Mouse (Mus musculus): Measurements from ENCODE around the gene Got2. TPM values are rescaled to one million over a fixed set of nuclear protein-coding genes. Genes with fewer than 3 reads are reported as not detected.
"Not testable (repeated sequence)": the region's sequence is repeated elsewhere in the genome, so short reads cannot be mapped to it uniquely, and the experiment has no call there.

Got2 gene
- polyA plus RNA-seq, 1 experiment: 285 TPM

- H3K27me3 ChIP-seq (ENCODE audit: control insufficient read depth, insufficient read depth, low read length): no peaks in the 10 kb centered on the region
- no peaks in the 10 kb centered on the region; the same call in 1 of the 2 replicates for H3K4me1 ChIP-seq (ENCODE audit: control insufficient read depth, insufficient read depth, low read length)
- no peak overlapping the region for H3K4me3 ChIP-seq (replicated peaks; ENCODE audit: insufficient read depth, low read depth, low read length)
- TF ChIP-seq POLR2A (IDR thresholded peaks at IDR 0.05; ENCODE audit: borderline replicate concordance, insufficient read depth, low read length) (no peak), CTCF (IDR thresholded peaks at IDR 0.05; ENCODE audit: borderline replicate concordance, insufficient read depth, low read depth, low read length) (no peak)
- 55% methylated on average over 12 of the region's 12 CpGs for WGBS
- H3K27ac ChIP-seq (ENCODE audit: insufficient read depth, low read length): no peak overlapping the region
- DNase-seq: no peak
These were observed 3.9 kb downstream of the Got2 start for GRCm38 (mm10) chr8:95884491-95884890.

GRCm38 (mm10) chr8:95882191-95882590 is 6.2 kb downstream of the Got2 start:
- DNase-seq: no peak
- Histone ChIP-seq H3K4me3 (replicated peaks; ENCODE audit: insufficient read depth, low read depth, low read length) (no peak overlapping the region), H3K27ac (ENCODE audit: insufficient read depth, low read length) (no peak overlapping the region), H3K4me1 (ENCODE audit: control insufficient read depth, insufficient read depth, low read length) (peaks cover 5% of the 10 kb centered on the region), H3K27me3 (ENCODE audit: control insufficient read depth, insufficient read depth, low read length) (no peaks in the 10 kb centered on the region)
- WGBS: 84% methylated on average over 9 of the region's 9 CpGs
- TF ChIP-seq CTCF (IDR thresholded peaks at IDR 0.05; ENCODE audit: borderline replicate concordance, insufficient read depth, low read depth, low read length) (no peak), POLR2A (IDR thresholded peaks at IDR 0.05; ENCODE audit: borderline replicate concordance, insufficient read depth, low read length) (no peak)

DNA sequence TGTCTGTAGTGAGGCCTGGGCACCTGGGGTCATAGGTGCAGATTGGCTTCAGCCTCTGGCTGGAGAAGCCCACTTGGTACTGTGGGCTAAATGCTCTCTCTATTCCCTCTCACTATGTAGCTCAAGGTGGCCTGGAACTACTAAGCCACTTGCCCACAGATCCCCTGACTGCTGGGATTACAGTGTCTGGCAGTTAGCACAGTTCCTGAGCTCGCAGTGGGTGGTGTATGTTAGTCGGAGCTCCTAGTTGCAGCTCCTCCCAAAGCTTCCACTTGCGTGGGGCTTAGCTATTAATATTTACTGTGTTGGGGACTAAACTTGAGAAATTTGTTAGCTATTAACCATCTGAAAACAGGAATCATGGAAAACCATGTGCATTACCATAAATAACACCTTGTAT is 6.8 kb downstream of the Got2 start:
- DNase-seq: no peak
- H3K4me3 ChIP-seq (replicated peaks; ENCODE audit: insufficient read depth, low read depth, low read length): no peak overlapping the region
- TF ChIP-seq CTCF (IDR thresholded peaks at IDR 0.05; ENCODE audit: borderline replicate concordance, insufficient read depth, low read depth, low read length) (no peak), POLR2A (IDR thresholded peaks at IDR 0.05; ENCODE audit: borderline replicate concordance, insufficient read depth, low read length) (no peak)
- peaks cover 5% of the 10 kb centered on the region for H3K4me1 ChIP-seq (ENCODE audit: control insufficient read depth, insufficient read depth, low read length)
- no peak overlapping the region for H3K27ac ChIP-seq (ENCODE audit: insufficient read depth, low read length)
- WGBS: 83% methylated on average over 3 of the region's 3 CpGs
- no peaks in the 10 kb centered on the region for H3K27me3 ChIP-seq (ENCODE audit: control insufficient read depth, insufficient read depth, low read length)

- no peaks in the 10 kb centered on the region for H3K27me3 ChIP-seq (ENCODE audit: control insufficient read depth, insufficient read depth, low read length)
- no peak overlapping the region for H3K27ac ChIP-seq (ENCODE audit: insufficient read depth, low read length)
- peaks cover 5% of the 10 kb centered on the region; the same call in 1 of the 2 replicates for H3K4me1 ChIP-seq (ENCODE audit: control insufficient read depth, insufficient read depth, low read length)
- H3K4me3 ChIP-seq (replicated peaks; ENCODE audit: insufficient read depth, low read depth, low read length): no peak overlapping the region
- WGBS: 84% methylated on average over 4 of the region's 4 CpGs
- DNase-seq: no peak
- no peak for TF ChIP-seq CTCF (IDR thresholded peaks at IDR 0.05; ENCODE audit: borderline replicate concordance, insufficient read depth, low read depth, low read length)
- TF ChIP-seq POLR2A (IDR thresholded peaks at IDR 0.05; ENCODE audit: borderline replicate concordance, insufficient read depth, low read length): no peak
These were observed 8.5 kb downstream of the Got2 start for GRCm38 (mm10) chr8:95879823-95880222.

DNA sequence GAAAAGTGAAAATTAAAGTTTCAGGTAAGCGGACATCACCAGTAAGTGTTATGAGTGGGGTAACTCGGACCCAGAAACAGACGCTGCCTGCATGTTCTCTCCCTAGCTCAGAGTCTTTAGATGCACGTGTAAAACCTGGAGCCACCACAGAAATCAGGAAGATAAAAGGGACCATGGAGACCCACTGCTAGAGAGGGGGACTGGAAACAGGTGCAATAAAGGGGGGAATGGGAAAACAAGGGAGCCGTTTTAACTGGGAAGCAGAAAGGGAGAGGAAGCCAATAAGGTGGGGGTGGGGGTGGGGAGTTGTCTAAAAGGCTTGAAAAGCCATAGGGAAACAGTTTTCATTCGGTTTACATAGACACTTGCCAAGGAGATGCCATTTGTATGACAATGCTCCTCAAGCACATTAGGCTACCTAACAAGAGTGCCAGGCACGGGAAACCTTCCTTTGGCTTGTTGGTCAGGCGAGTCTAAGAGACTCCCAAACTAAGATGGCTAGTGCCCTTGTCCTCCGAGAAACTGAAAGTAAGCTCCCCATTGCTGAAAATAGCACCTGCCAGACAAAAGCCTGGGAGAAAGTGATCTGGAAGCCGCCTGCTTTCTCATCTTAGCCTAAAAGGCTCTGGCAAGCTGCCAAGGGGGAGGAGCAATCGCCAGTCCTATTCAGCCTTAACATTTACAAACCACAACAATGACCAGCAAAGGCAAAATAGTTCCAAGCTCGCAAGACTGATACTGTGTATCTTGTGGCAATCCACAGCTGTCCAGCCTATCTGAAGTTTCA is 10.0 kb downstream of the Got2 start:
- Histone ChIP-seq H3K27me3 (ENCODE audit: control insufficient read depth, insufficient read depth, low read length) (no peaks in the 10 kb centered on the region), H3K4me1 (ENCODE audit: control insufficient read depth, insufficient read depth, low read length) (peaks cover 5% of the 10 kb centered on the region; the same call in 1 of the 2 replicates), H3K27ac (ENCODE audit: insufficient read depth, low read length) (no peak overlapping the region), H3K4me3 (replicated peaks; ENCODE audit: insufficient read depth, low read depth, low read length) (no peak overlapping the region)
- peak; percentile 31 to 34 for DNase-seq
- 34% methylated on average over 12 of the region's 12 CpGs for WGBS
- no peak for TF ChIP-seq CTCF (IDR thresholded peaks at IDR 0.05; ENCODE audit: borderline replicate concordance, insufficient read depth, low read depth, low read length)
- TF ChIP-seq POLR2A (IDR thresholded peaks at IDR 0.05; ENCODE audit: borderline replicate concordance, insufficient read depth, low read length): no peak

- Histone ChIP-seq H3K27me3 (ENCODE audit: control insufficient read depth, insufficient read depth, low read length) (no peaks in the 10 kb centered on the region), H3K27ac (ENCODE audit: insufficient read depth, low read length) (no peak overlapping the region), H3K4me1 (ENCODE audit: control insufficient read depth, insufficient read depth, low read length) (peaks cover 5% of the 10 kb centered on the region; the same call in 1 of the 2 replicates), H3K4me3 (replicated peaks; ENCODE audit: insufficient read depth, low read depth, low read length) (no peak overlapping the region)
- DNase-seq: no peak
- TF ChIP-seq POLR2A (IDR thresholded peaks at IDR 0.05; ENCODE audit: borderline replicate concordance, insufficient read depth, low read length) (no peak), CTCF (IDR thresholded peaks at IDR 0.05; ENCODE audit: borderline replicate concordance, insufficient read depth, low read depth, low read length) (no peak)
- WGBS: 98% methylated on average over 7 of the region's 7 CpGs
These were observed 13.1 kb downstream of the Got2 start for GRCm38 (mm10) chr8:95875270-95875669.

- 89% methylated on average over 16 of the region's 16 CpGs for WGBS
- no peak for DNase-seq
- H3K4me3 ChIP-seq (replicated peaks; ENCODE audit: insufficient read depth, low read depth, low read length): no peak overlapping the region
- no peaks in the 10 kb centered on the region for H3K4me1 ChIP-seq (ENCODE audit: control insufficient read depth, insufficient read depth, low read length)
- H3K27ac ChIP-seq (ENCODE audit: insufficient read depth, low read length): no peak overlapping the region
- TF ChIP-seq CTCF (IDR thresholded peaks at IDR 0.05; ENCODE audit: borderline replicate concordance, insufficient read depth, low read depth, low read length) (no peak), POLR2A (IDR thresholded peaks at IDR 0.05; ENCODE audit: borderline replicate concordance, insufficient read depth, low read length) (no peak)
- no peaks in the 10 kb centered on the region for H3K27me3 ChIP-seq (ENCODE audit: control insufficient read depth, insufficient read depth, low read length)
These were observed 16.7 kb downstream of the Got2 start for GRCm38 (mm10) chr8:95871690-95872089.

- H3K27ac ChIP-seq (ENCODE audit: insufficient read depth, low read length); H3K4me1 ChIP-seq (ENCODE audit: control insufficient read depth, insufficient read depth, low read length); DNase-seq; H3K27me3 ChIP-seq (ENCODE audit: control insufficient read depth, insufficient read depth, low read length); H3K4me3 ChIP-seq (replicated peaks; ENCODE audit: insufficient read depth, low read depth, low read length): not testable (repeated sequence)
- WGBS: 96% methylated on average over 18 of the region's 18 CpGs
These were observed 23.5 kb downstream of the Got2 start for GRCm38 (mm10) chr8:95864851-95865250.

DNA sequence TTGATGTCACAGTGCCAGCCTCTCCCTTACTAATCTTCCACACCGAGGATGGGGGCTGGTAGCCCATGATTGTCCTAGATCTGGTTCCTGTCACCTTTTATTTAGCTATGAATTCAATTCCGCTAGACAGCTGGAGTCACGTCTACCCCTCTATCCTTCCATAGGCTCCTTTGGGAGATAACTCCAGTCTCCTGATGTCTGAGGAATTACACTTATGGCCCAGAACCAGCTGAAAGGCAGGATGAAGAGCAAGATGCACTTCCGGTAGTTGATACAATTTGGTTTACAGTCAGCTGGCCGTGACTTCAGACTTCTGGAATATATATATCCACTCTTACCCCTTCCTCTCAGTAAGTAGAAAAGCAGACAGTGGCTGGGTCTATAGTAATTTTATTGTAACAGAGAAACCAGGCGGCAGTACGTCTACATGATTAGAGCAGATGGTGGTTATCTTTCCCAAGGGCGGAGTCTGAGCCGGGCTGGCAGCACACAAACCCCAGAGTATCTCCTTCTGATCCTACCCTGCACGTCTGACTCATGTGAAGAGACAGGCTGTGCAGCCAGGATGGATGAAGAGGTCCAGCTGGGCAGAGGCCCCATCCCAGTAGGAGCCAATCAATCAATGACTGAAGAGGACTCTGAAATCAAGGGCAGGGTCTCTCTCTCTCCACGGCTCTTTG is 24.4 kb downstream of the Got2 start:
- DNase-seq; H3K27ac ChIP-seq (ENCODE audit: insufficient read depth, low read length); H3K4me1 ChIP-seq (ENCODE audit: control insufficient read depth, insufficient read depth, low read length); H3K27me3 ChIP-seq (ENCODE audit: control insufficient read depth, insufficient read depth, low read length); H3K4me3 ChIP-seq (replicated peaks; ENCODE audit: insufficient read depth, low read depth, low read length): not testable (repeated sequence)
- 49% methylated on average over 11 of the region's 11 CpGs for WGBS
